Mouse (Mus musculus): ENCODE data around the gene Antxr1. TPM values are rescaled to one million over a fixed set of nuclear protein-coding genes. Genes with fewer than 3 reads are reported as not detected.
A peak's percentile ranks its signal among the peaks of the same experiment; 100 is the strongest.
"Not testable (repeated sequence)": the region's sequence is repeated elsewhere in the genome, so short reads cannot be mapped to it uniquely, and the experiment has no call there.

Antxr1 gene
- total RNA-seq, 4 experiments from 2014 or later = 11.2 to 16.5 (median 12.9) TPM

GRCm38 (mm10) chr6:87103314-87103713 is 232.3 kb downstream of the Antxr1 start:
- DNase-seq (ENCODE audit: low spot score in 2 of 2) = no peak

GRCm38 (mm10) chr6:87102421-87102911 is 233.2 kb downstream of the Antxr1 start:
- DNase-seq (ENCODE audit: low spot score in 2 of 2) = no peak

DNA sequence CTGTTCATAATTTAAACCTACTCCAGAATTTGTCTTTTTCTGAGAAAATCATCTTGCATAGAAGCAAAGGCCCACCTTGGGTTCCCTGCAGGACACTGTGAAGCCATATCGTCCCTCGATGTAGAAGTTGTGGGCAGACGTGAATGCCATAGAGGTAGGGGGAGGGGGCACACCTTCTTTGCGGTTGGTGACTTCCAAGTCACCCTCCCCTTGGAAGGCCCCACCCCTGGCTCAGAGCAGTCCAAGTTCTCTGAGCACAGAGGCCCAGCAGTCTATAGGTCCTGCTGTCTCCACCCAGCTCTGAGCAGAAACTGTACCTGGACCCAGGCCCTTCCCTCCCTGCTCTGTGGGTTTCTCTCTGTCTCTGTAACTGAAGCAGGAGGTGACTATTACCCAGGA is 233.7 kb downstream of the Antxr1 start:
- DNase-seq (ENCODE audit: low spot score in 2 of 2) = no peak

- DNase-seq (ENCODE audit: low spot score in 2 of 2) = peak; percentile 71 to 94
These were observed 234.2 kb downstream of the Antxr1 start for GRCm38 (mm10) chr6:87101281-87101954.

- DNase-seq (ENCODE audit: low spot score in 2 of 2) = no peak
These were observed 235.2 kb downstream of the Antxr1 start for GRCm38 (mm10) chr6:87100297-87101020.

DNA sequence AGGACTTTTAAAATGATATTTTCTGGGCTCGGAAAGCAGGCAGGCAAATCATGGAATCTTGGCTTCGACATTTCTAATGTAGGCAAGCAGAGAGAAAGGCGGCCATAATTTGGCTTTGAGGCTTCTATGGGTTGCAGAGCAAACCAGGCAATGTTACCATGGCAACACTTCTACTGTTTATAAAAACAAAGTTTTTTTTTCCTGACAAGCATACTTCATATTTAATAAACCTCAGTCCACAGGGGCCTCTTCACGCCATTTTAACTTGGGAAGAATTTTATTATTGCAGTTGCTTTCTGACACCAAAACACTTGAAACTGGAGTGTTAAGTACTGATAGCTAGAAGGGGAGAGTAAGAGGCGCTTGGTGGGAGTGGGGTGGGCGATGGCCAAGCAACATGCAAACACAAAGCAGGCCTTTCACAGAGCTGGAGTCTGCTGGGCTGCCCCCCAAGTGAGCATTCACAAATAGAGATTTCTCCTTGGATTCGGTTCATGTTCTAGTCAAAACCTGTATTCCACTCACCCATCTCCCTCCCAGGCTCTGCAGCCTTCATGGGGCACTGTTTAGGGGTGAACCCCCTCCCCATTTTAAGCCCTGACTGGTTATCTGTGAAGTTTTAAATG is 235.8 kb downstream of the Antxr1 start:
- DNase-seq (ENCODE audit: low spot score in 2 of 2) = no peak

DNA sequence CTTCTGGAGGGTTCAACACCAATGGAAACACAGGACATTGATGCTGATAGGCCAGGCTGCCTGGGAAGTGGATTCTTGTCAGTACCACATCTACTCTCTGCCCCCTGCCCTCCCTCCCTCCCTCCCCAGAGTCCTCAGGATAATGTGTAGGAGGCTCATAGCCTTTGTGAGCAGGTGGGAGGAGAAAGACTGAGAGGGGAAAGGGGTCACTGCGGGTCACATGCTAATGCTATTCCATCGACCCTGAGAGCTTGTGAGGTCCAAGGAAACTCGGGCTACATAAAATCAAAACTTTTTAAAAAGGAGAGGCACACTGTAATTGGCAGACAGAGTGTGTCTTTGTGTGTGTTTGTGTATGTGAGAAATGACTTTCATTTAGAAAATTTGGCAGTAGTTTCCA is 236.4 kb downstream of the Antxr1 start:
- no peak for DNase-seq (ENCODE audit: low spot score in 2 of 2)

GRCm38 (mm10) chr6:87093631-87094030 is 242.0 kb downstream of the Antxr1 start:
- DNase-seq (ENCODE audit: low spot score in 2 of 2) = not testable (repeated sequence)

DNA sequence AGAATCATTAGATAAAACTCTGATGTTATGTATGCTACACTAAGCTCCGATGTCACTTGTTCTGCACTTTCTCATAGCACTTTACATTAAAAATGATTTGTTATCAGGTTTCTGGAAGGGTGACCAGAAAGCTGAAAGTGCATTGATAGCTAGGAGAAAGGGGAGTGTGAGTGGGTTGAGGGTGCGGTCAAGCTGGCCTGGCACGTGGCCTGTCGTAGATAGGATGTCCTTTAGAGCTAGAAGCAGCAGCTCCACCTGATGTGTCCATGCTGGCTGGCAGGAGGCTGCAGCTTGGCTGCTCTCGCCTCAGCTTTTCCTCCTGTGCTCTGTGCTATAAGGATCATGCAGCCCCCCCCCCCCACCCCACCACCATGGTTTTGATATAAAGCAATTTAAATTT is 243.1 kb downstream of the Antxr1 start:
- no peak for DNase-seq (ENCODE audit: low spot score in 2 of 2)

GRCm38 (mm10) chr6:87090877-87091276 is 244.7 kb downstream of the Antxr1 start:
- DNase-seq (ENCODE audit: low spot score in 2 of 2) = no peak

GRCm38 (mm10) chr6:87088356-87088755 is 247.3 kb downstream of the Antxr1 start:
- DNase-seq (ENCODE audit: low spot score in 2 of 2) = no peak

DNA sequence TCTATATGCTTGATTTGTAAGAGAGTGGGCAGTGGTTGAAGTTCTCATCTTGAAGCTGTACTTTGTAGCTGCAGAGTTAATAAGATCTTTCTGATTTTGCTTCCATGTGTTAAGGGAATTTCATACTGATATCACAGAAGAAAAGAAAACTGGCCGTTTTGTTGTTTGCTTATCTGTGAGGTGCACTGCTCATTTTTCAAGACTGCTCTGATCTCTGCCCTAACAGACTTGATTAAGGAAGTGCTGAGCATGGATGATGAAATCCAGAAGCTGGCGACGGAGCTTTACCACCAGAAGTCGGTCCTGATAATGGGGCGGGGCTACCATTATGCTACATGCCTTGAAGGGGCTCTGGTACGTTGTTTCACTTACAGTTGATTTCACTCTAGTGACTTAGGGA is 250.6 kb downstream of the Antxr1 start:
- no peak for DNase-seq (ENCODE audit: low spot score in 2 of 2)

Other genes starting within 250 kb of the Antxr1 start
- gene D6Ertd527e, start 231.1 kb downstream of the Antxr1 start, total RNA-seq (2022) = not detected
- gene Gkn1, start 15.1 kb upstream of the Antxr1 start, total RNA-seq (2022) = not detected
- gene Gkn2, start 37.5 kb upstream of the Antxr1 start, total RNA-seq (2022) = not detected
- 1 to 10 TPM; 3.8 to 5.8 (median 4.5) TPM for gene Gkn3, start 53.1 kb upstream of the Antxr1 start, total RNA-seq (2022)
- gene Bmp10, start 93.2 kb upstream of the Antxr1 start, total RNA-seq (2022) = not detected
- gene Arhgap25, start 197.4 kb upstream of the Antxr1 start, total RNA-seq (2022) = 1 to 10 TPM; 2.9 to 8.9 (median 5.9) TPM

All from layer of hippocampus, adult 8-10 months (tissue).